Mouse (Mus musculus) neural tube, embryonic 14.5 days (tissue): ENCODE results near the gene Pparg. TPM values are rescaled to one million over a fixed set of nuclear protein-coding genes. Genes with fewer than 3 reads are reported as not detected.

Experiments
- ATAC-seq: fragments of 200-750 bp; cut with Nextera tagmentation; 2 replicates; pipeline ENCODE4 v1.8.0; 2017; ENCODE audit warnings: low read depth, mild to moderate bottlenecking, moderate TSS enrichment, moderate library complexity
- H3K27ac ChIP-seq: fragments of 300-500 bp; sonication (generic); 2 replicates; pipeline ENCODE4 v1.5.1; 2014; ENCODE audit warnings: low read depth, mild to moderate bottlenecking, control low read depth, low read length, moderate library complexity, mixed read lengths
- H3K27me3 ChIP-seq: fragments of 300-500 bp; sonication (generic); 2 replicates; pipeline ENCODE4 v1.6.1; 2014; ENCODE audit warnings: low read length; ENCODE audit not compliant: control insufficient read depth, insufficient read depth
- H3K36me3 ChIP-seq: fragments of 300-500 bp; sonication (generic); 2 replicates; pipeline ENCODE4 v1.6.1; 2014; ENCODE audit warnings: low read length, mixed read lengths; ENCODE audit not compliant: control insufficient read depth, insufficient read depth
- H3K4me1 ChIP-seq: fragments of 300-500 bp; sonication (generic); 2 replicates; pipeline ENCODE4 v1.6.1; 2014; ENCODE audit warnings: low read length; ENCODE audit not compliant: control insufficient read depth, insufficient read depth
- H3K4me2 ChIP-seq: fragments of 300-500 bp; sonication (generic); 2 replicates; pipeline ENCODE4 v1.6.1; 2014; ENCODE audit warnings: mild to moderate bottlenecking, low read depth, low read length, control low read depth
- H3K4me3 ChIP-seq: fragments of 300-500 bp; sonication (generic); 2 replicates; pipeline ENCODE4 v1.5.1; 2014; ENCODE audit warnings: low read depth, low read length, control low read depth, mixed read lengths
- H3K9ac ChIP-seq: fragments of 300-500 bp; sonication (generic); replicated peaks from 2 replicates; pipeline ENCODE4 v1.6.1; 2014; ENCODE audit warnings: low read depth, mild to moderate bottlenecking, control low read depth, low read length, mixed read lengths
- H3K9me3 ChIP-seq: fragments of 300-500 bp; sonication (generic); 2 replicates; pipeline ENCODE4 v1.6.1; 2016; ENCODE audit warnings: low read length; ENCODE audit not compliant: control insufficient read depth
- WGBS: fragments of 180-500 bp; shearing (Covaris S2); extraction: QIAGEN DNeasy Blood & Tissue Kit; methylation state at CpG from one replicate; pipeline ENCODE4 v1.1.7; 2014; 5-methylcytosine and 5-hydroxymethylcytosine counted together
- polyA plus RNA-seq: library from polyadenylated mRNA; unstranded; fragments of >200 nt; fragmentation: Nextera tagmentation; extraction: Ambion mirVana; gene quantifications from 2 replicates; pipeline ENCODE4 v1.2.1, GENCODE M21; 2014

The Pparg gene
- polyA plus RNA-seq, 1 experiment from 2014 or later, result 0.90 TPM

DNA sequence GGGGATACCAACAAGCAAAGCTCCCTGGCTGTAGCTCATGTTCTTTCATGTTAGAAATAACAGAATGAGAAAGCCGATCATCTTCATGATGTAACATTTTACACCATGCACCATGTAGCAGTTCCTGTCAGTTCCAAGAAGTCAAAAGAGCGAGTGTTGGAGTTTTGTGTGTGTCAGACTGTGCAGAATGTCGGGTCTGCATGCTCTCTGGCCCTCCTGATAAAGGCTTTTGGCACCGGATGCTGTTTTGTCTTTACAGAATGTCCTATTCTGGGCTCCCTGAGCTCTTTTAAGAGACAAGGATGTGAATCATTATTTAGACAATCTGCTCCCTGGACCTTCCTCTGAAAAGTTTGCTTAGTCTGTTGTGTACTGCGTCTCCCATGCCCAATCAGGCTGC, 22.0 kb downstream of the Pparg start:
- no peaks in the 10 kb centered on the region for H3K9me3 ChIP-seq
- H3K4me3 ChIP-seq, result no peak overlapping the region
- H3K27ac ChIP-seq, result no peak overlapping the region
- no peaks in the 10 kb centered on the region for H3K36me3 ChIP-seq
- no peak for ATAC-seq
- WGBS, result 82% methylated on average over 5 of the region's 5 CpGs
- no peaks in the 10 kb centered on the region for H3K27me3 ChIP-seq
- H3K4me2 ChIP-seq, result no peak overlapping the region
- no peak overlapping the region for H3K9ac ChIP-seq
- no peaks in the 10 kb centered on the region for H3K4me1 ChIP-seq

GRCm38 (mm10) chr6:115389945-115390540, 29.3 kb downstream of the Pparg start:
- Histone ChIP-seq H3K27ac (no peak overlapping the region), H3K27me3 (no peaks in the 10 kb centered on the region), H3K4me1 (no peaks in the 10 kb centered on the region), H3K4me3 (no peak overlapping the region), H3K4me2 (no peak overlapping the region), H3K9me3 (no peaks in the 10 kb centered on the region), H3K36me3 (no peaks in the 10 kb centered on the region), H3K9ac (no peak overlapping the region)
- ATAC-seq, result no peak
- WGBS, result 80% methylated on average over 4 of the region's 4 CpGs

DNA sequence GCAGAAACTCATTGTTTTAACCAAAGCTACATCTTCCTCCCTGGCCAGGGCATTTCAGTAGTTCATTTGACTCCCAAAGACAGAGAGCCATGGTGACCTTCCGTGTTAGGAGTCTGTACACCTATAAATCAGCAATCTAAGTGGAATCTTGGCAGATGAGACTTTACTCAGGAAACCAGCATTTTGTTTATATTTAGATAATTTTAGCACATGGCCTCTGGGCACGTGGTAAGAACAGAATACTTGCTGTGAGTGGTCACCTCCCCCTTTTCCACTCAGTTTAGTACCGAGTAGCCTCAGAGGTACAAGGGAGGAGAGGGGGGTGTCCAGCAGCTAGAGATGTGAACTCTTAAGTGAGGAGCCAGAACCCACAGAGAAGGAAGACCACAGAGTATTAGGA, 36.2 kb downstream of the Pparg start:
- Histone ChIP-seq H3K4me3 (no peak overlapping the region), H3K36me3 (no peaks in the 10 kb centered on the region), H3K9ac (no peak overlapping the region), H3K4me1 (no peaks in the 10 kb centered on the region), H3K27me3 (no peaks in the 10 kb centered on the region), H3K9me3 (no peaks in the 10 kb centered on the region), H3K27ac (no peak overlapping the region), H3K4me2 (no peak overlapping the region)
- ATAC-seq, result no peak
- WGBS, result 68% methylated on average over 3 of the region's 3 CpGs

DNA sequence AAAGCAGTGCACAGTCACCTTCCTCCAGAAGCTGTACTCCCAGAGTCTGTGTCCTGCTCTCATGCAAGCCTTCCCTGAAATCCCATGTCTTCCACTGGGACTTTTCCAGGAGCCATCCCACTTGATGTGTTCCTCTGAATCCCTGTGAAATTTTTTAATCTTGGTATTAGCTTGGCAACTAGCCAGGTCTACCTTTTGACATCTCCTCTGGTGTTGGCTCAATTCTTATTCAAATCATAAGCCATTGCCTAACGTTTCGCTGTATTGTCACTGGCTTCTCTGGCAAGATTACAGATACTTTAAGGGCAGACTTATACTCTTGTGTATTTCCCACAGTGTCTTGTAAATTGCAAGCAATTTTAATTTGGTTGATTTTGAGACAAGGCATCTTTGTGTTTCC, 43.6 kb downstream of the Pparg start:
- Histone ChIP-seq H3K4me3 (no peak overlapping the region), H3K36me3 (no peaks in the 10 kb centered on the region), H3K27me3 (no peaks in the 10 kb centered on the region), H3K4me2 (no peak overlapping the region), H3K9ac (no peak overlapping the region), H3K27ac (no peak overlapping the region), H3K4me1 (no peaks in the 10 kb centered on the region), H3K9me3 (no peaks in the 10 kb centered on the region)
- WGBS, result 79% methylated on average over 2 of the region's 2 CpGs
- ATAC-seq, result no peak

GRCm38 (mm10) chr6:115411477-115411876, 50.7 kb downstream of the Pparg start:
- H3K4me3 ChIP-seq, result no peak overlapping the region
- no peak overlapping the region for H3K27ac ChIP-seq
- no peaks in the 10 kb centered on the region for H3K27me3 ChIP-seq
- WGBS, result 19% methylated on average over 1 of the region's 1 CpGs
- ATAC-seq, result no peak
- no peak overlapping the region for H3K9ac ChIP-seq
- H3K4me2 ChIP-seq, result no peak overlapping the region
- no peaks in the 10 kb centered on the region for H3K36me3 ChIP-seq
- no peaks in the 10 kb centered on the region for H3K4me1 ChIP-seq
- H3K9me3 ChIP-seq, result no peaks in the 10 kb centered on the region

DNA sequence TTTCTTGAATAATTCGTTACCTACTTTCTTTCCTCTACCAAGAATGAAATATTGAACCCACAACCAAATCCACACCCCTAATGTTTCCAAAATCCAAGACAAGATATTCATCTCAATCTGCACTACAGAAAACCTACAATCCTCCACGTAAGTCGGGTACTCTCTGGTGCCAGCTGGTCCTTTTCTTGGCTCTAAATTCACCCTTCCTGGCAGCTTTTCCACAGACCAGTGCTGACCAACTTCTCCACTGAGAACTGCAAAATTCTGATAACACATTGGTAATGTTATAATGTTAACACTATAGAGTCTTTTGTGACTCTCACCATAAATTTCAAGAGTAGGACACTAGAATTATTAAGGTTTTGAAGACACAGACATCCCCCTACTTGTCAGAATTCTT, 57.4 kb downstream of the Pparg start:
- no peaks in the 10 kb centered on the region for H3K9me3 ChIP-seq
- H3K9ac ChIP-seq, result no peak overlapping the region
- H3K36me3 ChIP-seq, result no peaks in the 10 kb centered on the region
- WGBS, result 92% methylated on average over 3 of the region's 3 CpGs
- H3K4me3 ChIP-seq, result no peak overlapping the region
- H3K4me2 ChIP-seq, result no peak overlapping the region
- no peak for ATAC-seq
- H3K4me1 ChIP-seq, result no peaks in the 10 kb centered on the region
- no peak overlapping the region for H3K27ac ChIP-seq
- no peaks in the 10 kb centered on the region for H3K27me3 ChIP-seq

DNA sequence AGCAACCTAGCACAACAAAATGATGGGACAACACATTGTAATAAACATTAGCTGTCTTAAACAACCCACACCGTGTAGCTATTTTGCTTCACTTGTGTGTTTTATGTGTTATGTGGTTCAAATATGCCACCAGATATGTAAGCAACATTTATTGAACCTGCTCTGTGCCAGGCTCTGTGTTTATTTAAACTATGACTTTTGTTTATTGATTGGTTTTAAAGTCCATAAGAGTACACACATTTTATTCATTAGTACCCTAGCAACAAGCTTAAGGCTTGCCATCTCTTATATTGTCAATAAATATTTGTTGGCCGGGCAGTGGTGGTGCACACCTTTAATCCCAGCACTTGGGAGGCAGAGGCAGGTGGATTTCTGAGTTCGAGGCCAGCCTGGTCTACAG, 58.2 kb downstream of the Pparg start:
- Histone ChIP-seq H3K4me3 (no peak overlapping the region), H3K4me2 (no peak overlapping the region), H3K36me3 (no peaks in the 10 kb centered on the region), H3K4me1 (no peaks in the 10 kb centered on the region), H3K9ac (no peak overlapping the region), H3K27ac (no peak overlapping the region), H3K27me3 (no peaks in the 10 kb centered on the region), H3K9me3 (no peaks in the 10 kb centered on the region)
- no peak for ATAC-seq
- WGBS, result 93% methylated on average over 3 of the region's 3 CpGs

- H3K4me2 ChIP-seq, result no peak overlapping the region
Observed at GRCm38 (mm10) chr6:115420963-115421362, 60.2 kb downstream of the Pparg start.

DNA sequence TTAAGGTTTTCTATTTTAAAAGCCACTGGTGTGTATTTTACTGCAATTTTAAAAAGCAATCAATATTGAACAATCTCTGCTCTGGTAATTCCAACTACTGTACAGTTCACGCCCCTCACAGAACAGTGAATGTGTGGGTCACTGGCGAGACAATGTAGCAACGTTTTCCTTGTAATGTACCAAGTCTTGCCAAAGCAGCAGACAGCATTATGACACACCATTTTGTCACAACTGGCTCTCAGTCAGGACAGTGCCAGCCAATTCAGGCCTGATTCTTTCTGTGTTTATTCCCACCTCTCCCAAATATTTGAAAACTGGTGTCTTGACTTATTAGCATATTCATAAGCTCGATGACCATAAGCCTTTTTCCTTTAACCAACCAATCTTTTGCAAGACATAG, 60.9 kb downstream of the Pparg start:
- Histone ChIP-seq H3K9ac (no peak overlapping the region), H3K4me3 (no peak overlapping the region), H3K27me3 (no peaks in the 10 kb centered on the region), H3K27ac (no peak overlapping the region), H3K36me3 (no peaks in the 10 kb centered on the region), H3K4me1 (no peaks in the 10 kb centered on the region), H3K9me3 (no peaks in the 10 kb centered on the region), H3K4me2 (no peak overlapping the region)
- 86% methylated on average over 4 of the region's 4 CpGs for WGBS
- ATAC-seq, result no peak

More at GRCm38 (mm10) chr6:115420963-115421362, 60.2 kb downstream of the Pparg start:
- Histone ChIP-seq H3K27me3 (no peaks in the 10 kb centered on the region), H3K4me1 (no peaks in the 10 kb centered on the region), H3K36me3 (no peaks in the 10 kb centered on the region), H3K4me3 (no peak overlapping the region), H3K9me3 (no peaks in the 10 kb centered on the region), H3K9ac (no peak overlapping the region), H3K27ac (no peak overlapping the region)
- ATAC-seq, result no peak
- 53% methylated on average over 1 of the region's 1 CpGs for WGBS
